Mouse (Mus musculus) hindbrain, embryonic 10.5 days (tissue): Measurements from ENCODE around the gene Gucd1. TPM values are rescaled to one million over a fixed set of nuclear protein-coding genes. Genes with fewer than 3 reads are reported as not detected.

Experiments
- DNase-seq: peaks from one replicate; pipeline ENCODE4 v3.0.0-alpha.2; 2017; ENCODE audit warnings: low spot score
- H3K27ac ChIP-seq: fragments of 300-500 bp; sonication (generic); 2 replicates; pipeline ENCODE4 v1.5.1; 2016; ENCODE audit warnings: mild to moderate bottlenecking, moderate library complexity
- H3K27me3 ChIP-seq: fragments of 300-500 bp; sonication (generic); 2 replicates; pipeline ENCODE4 v1.6.1; 2016; ENCODE audit warnings: mild to moderate bottlenecking; ENCODE audit not compliant: poor library complexity, insufficient read depth, severe bottlenecking
- H3K36me3 ChIP-seq: fragments of 300-500 bp; sonication (generic); 2 replicates; pipeline ENCODE4 v1.6.1; 2016; ENCODE audit warnings: mild to moderate bottlenecking, moderate library complexity
- H3K4me1 ChIP-seq: fragments of 300-500 bp; sonication (generic); replicated peaks from 2 replicates; pipeline ENCODE4 v1.6.1; 2016; ENCODE audit warnings: mild to moderate bottlenecking
- H3K4me3 ChIP-seq: fragments of 300-500 bp; sonication (generic); 2 replicates; pipeline ENCODE4 v1.5.1; 2016; ENCODE audit warnings: mild to moderate bottlenecking, moderate library complexity
- H3K9me3 ChIP-seq: fragments of 300-500 bp; sonication (generic); 2 replicates; pipeline ENCODE4 v1.6.1; 2016; ENCODE audit warnings: mild to moderate bottlenecking, moderate library complexity
- WGBS: fragments of 180-500 bp; shearing (Covaris S2); methylation state at CpG from one replicate; pipeline ENCODE4 v1.1.7; 2016; 5-methylcytosine and 5-hydroxymethylcytosine counted together
- polyA plus RNA-seq: library from polyadenylated mRNA; unstranded; fragments of >200 nt; fragmentation: Nextera tagmentation; extraction: Ambion mirVana; gene quantifications from 2 replicates; pipeline ENCODE4 v1.2.1, GENCODE M21; 2016

Gene Gucd1
- polyA plus RNA-seq, 1 experiment from 2014 or later = 32.5 TPM

DNA sequence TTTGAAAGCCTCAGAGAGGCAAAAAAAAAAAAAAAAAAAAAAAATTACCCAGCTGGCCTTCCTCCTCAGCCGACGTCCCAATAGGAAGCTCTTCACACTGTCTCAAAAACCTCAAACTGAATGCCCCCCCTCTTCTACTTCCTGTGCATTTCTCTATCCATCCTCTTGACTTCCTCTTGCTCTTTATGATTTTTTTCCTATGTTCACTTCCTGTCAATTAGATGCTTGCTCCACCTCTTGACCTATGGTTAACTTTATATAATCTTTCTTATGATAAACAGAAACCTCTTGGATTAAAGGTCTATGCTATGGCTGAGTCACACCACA, 25.9 kb downstream of the Gucd1 start:
- WGBS = 85% methylated on average over 2 of the region's 2 CpGs
- Histone ChIP-seq H3K27me3 (no peaks in the 10 kb centered on the region), H3K9me3 (no peaks in the 10 kb centered on the region), H3K4me1 (no peaks in the 10 kb centered on the region), H3K36me3 (no peaks in the 10 kb centered on the region), H3K27ac (no peak overlapping the region), H3K4me3 (no peak overlapping the region)
- DNase-seq = no peak

- no peaks in the 10 kb centered on the region for H3K9me3 ChIP-seq
- 91% methylated on average over 3 of the region's 3 CpGs for WGBS
- no peaks in the 10 kb centered on the region for H3K36me3 ChIP-seq
These were observed 26.4 kb downstream of the Gucd1 start for GRCm38 (mm10) chr10:75491234-75491935.

GRCm38 (mm10) chr10:75490731-75491130, 27.0 kb downstream of the Gucd1 start:
- DNase-seq = no peak
- no peaks in the 10 kb centered on the region for H3K9me3 ChIP-seq
- no peak overlapping the region for H3K27ac ChIP-seq
- no peaks in the 10 kb centered on the region for H3K4me1 ChIP-seq
- WGBS = 90% methylated on average over 2 of the region's 2 CpGs
- no peaks in the 10 kb centered on the region for H3K27me3 ChIP-seq
- no peak overlapping the region for H3K4me3 ChIP-seq
- no peaks in the 10 kb centered on the region for H3K36me3 ChIP-seq

More at GRCm38 (mm10) chr10:75491234-75491935, 26.4 kb downstream of the Gucd1 start:
- DNase-seq = no peak
- H3K27me3 ChIP-seq = no peaks in the 10 kb centered on the region
- no peak overlapping the region for H3K4me3 ChIP-seq
- no peak overlapping the region for H3K27ac ChIP-seq
- H3K4me1 ChIP-seq = no peaks in the 10 kb centered on the region

GRCm38 (mm10) chr10:75489522-75489921, 28.2 kb downstream of the Gucd1 start:
- DNase-seq = no peak
- Histone ChIP-seq H3K27ac (no peak overlapping the region), H3K36me3 (no peaks in the 10 kb centered on the region), H3K4me1 (no peaks in the 10 kb centered on the region), H3K4me3 (no peak overlapping the region), H3K27me3 (no peaks in the 10 kb centered on the region), H3K9me3 (no peaks in the 10 kb centered on the region)
- 77% methylated on average over 2 of the region's 2 CpGs for WGBS

DNA sequence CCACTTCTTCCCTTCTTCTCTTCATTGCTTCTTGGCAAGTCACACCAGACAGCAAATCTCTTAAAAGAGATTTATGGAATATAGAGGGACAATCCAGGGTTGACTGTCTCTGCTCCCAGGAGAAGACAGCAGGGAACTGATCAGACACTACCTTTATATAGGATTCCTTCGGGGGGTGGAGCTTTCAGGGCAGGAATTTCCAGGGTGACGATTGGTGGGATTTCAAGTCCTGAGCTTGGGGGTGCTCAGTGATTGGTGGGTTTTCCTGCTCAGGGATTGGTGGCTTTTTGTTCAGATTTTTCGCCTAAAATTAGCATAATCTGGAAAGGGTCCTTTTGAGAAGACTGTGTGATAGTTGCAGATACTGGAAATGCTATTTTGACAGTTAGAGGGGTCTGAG, 30.6 kb downstream of the Gucd1 start:
- no peak overlapping the region for H3K27ac ChIP-seq
- no peaks in the 10 kb centered on the region for H3K9me3 ChIP-seq
- no peaks in the 10 kb centered on the region for H3K4me1 ChIP-seq
- H3K4me3 ChIP-seq = no peak overlapping the region
- no peaks in the 10 kb centered on the region for H3K27me3 ChIP-seq
- DNase-seq = no peak
- WGBS = 73% methylated on average over 3 of the region's 3 CpGs
- H3K36me3 ChIP-seq = no peaks in the 10 kb centered on the region

DNA sequence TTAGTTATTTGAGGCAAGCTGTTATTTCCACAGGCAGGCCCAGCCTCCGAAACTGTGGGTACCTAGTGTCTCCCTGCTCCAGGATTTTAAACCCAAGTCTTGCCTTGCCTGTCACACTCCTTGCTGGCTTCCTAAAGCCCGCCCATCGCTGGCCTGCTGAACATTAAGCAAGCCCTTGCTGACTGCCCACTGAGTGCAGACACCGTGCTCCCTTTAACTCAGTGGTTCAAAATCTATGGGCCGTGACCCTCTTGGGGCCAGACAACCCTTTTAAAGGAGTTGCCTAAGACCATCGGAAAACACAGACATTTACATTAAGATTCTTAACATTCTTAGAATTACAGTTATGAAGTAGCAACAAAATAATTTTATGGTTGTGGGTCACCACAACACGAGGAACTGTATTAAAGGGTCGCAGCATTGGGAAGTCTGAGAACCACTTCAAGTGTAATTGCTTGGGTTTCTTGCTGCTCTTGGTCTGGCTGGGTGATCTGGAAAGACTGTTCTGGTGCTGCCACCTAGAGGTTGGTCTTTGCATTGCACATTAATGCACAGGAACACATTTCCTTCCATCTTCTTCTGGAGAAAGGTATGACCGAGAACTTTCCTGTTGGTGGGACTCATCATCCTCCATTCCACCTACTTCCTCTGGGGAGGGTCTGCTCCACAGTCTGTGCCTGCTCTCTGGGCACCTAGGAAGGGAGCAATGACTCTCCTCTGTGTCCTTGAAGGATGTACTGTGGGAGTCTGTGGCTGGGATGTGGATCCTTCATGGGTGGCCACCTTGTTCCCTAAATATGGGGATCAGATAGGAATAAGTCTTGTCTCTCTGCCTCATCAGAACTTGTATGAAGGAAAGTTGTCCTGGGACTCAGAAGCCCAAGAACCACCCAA, 31.4 kb downstream of the Gucd1 start:
- Histone ChIP-seq H3K4me1 (no peaks in the 10 kb centered on the region), H3K27ac (no peak overlapping the region), H3K4me3 (no peak overlapping the region), H3K27me3 (no peaks in the 10 kb centered on the region), H3K9me3 (no peaks in the 10 kb centered on the region), H3K36me3 (no peaks in the 10 kb centered on the region)
- peak; percentile 75 for DNase-seq
- 52% methylated on average over 9 of the region's 9 CpGs for WGBS

- Histone ChIP-seq H3K27me3 (no peaks in the 10 kb centered on the region), H3K9me3 (no peaks in the 10 kb centered on the region), H3K4me3 (no peak overlapping the region), H3K27ac (no peak overlapping the region), H3K36me3 (no peaks in the 10 kb centered on the region), H3K4me1 (no peaks in the 10 kb centered on the region)
- no peak for DNase-seq
- WGBS = 84% methylated on average over 6 of the region's 6 CpGs
These were observed 33.0 kb downstream of the Gucd1 start for GRCm38 (mm10) chr10:75484767-75485166.

- 95% methylated on average over 6 of the region's 6 CpGs for WGBS
These were observed 33.7 kb downstream of the Gucd1 start for GRCm38 (mm10) chr10:75484066-75484465.

DNA sequence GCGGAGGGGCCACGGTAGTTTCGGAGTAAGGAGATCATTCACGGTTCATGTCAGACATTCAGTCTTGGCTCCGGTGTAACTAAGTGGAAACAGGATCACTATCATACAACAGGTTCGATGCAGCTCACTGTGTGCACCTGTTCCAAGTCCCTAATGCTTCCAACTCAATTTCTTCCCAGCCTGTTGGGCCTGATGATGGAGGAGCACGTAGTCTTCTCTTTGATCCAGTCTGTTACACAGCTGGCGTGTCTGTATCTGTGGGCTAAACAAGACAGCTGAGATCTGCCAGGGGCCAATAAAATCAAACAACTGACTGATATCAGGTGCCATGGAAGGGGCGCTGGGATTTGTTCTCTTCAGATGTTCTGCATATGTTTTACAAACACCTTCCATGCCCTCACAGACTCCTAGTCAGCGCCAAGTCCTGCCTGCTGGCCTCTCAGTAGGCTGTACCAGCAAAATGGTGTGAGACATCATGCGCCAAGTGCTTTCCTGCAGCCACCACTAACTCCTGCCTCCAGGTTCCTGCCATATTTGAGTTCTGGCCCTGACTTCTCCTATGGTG, 34.8 kb downstream of the Gucd1 start:
- Histone ChIP-seq H3K27ac (no peak overlapping the region), H3K4me3 (no peak overlapping the region)
- 92% methylated on average over 11 of the region's 11 CpGs for WGBS

More at GRCm38 (mm10) chr10:75484066-75484465, 33.7 kb downstream of the Gucd1 start:
- Histone ChIP-seq H3K27ac (no peak overlapping the region), H3K27me3 (no peaks in the 10 kb centered on the region), H3K36me3 (no peaks in the 10 kb centered on the region), H3K4me1 (no peaks in the 10 kb centered on the region), H3K4me3 (no peak overlapping the region), H3K9me3 (no peaks in the 10 kb centered on the region)
- DNase-seq = no peak

GRCm38 (mm10) chr10:75482271-75482670, 35.5 kb downstream of the Gucd1 start:
- Histone ChIP-seq H3K27me3 (no peaks in the 10 kb centered on the region), H3K4me1 (no peaks in the 10 kb centered on the region), H3K9me3 (no peaks in the 10 kb centered on the region), H3K27ac (no peak overlapping the region), H3K4me3 (no peak overlapping the region), H3K36me3 (no peaks in the 10 kb centered on the region)
- WGBS = 89% methylated on average over 5 of the region's 5 CpGs
- DNase-seq = no peak

More for the DNA sequence above, 34.8 kb downstream of the Gucd1 start:
- Histone ChIP-seq H3K4me1 (no peaks in the 10 kb centered on the region), H3K9me3 (no peaks in the 10 kb centered on the region), H3K27me3 (no peaks in the 10 kb centered on the region), H3K36me3 (no peaks in the 10 kb centered on the region)
- DNase-seq = no peak

DNA sequence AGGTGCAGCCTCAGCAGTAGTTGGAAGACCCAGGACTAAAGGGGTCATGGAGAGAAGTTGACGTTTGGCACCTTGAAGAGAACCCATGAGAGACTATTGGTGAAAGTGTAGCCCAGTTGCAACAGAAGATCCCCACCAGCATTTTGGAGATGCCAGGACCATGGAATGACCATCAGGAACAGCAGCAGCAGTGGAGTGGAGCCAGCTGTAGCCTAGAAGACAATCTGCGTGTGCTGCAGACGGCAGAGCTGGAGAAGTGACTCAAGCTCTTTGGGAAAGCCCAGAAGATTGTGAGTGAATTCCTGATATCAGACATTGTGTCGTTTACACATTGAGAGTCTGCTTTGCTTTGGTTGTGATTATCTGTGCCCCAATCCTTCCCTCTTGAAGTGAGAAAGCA, 36.1 kb downstream of the Gucd1 start:
- WGBS = 82% methylated on average over 4 of the region's 4 CpGs

DNA sequence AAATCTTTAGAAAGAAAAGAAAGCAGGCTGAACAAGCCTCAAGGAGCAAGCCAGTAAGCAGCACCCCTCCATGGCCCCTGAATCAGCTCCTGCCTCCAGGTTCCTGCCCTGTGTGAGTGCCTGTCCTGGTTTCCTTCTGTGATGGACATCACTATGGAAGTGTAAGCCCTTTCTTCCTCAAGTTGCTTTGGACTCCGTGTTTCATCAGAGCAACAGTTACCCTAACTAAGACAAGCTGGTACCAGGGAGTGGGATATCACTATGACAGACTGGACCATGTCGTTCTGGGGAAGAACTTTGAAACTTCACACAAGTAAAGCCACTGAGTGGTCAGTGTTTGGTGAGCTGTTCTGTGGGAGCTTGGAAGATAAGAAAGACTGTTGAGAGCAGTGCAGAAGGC, 37.8 kb downstream of the Gucd1 start:
- 89% methylated on average over 2 of the region's 2 CpGs for WGBS
- H3K4me3 ChIP-seq = no peak overlapping the region
- no peaks in the 10 kb centered on the region for H3K9me3 ChIP-seq
- DNase-seq = no peak
- peaks cover 2% of the 10 kb centered on the region for H3K4me1 ChIP-seq
- no peak overlapping the region for H3K27ac ChIP-seq
- no peaks in the 10 kb centered on the region for H3K27me3 ChIP-seq
- no peaks in the 10 kb centered on the region for H3K36me3 ChIP-seq

More for the DNA sequence above, 36.1 kb downstream of the Gucd1 start:
- H3K27me3 ChIP-seq = no peaks in the 10 kb centered on the region
- H3K36me3 ChIP-seq = no peaks in the 10 kb centered on the region
- no peak for DNase-seq
- no peak overlapping the region for H3K27ac ChIP-seq
- no peaks in the 10 kb centered on the region for H3K9me3 ChIP-seq
- H3K4me1 ChIP-seq = no peaks in the 10 kb centered on the region
- no peak overlapping the region for H3K4me3 ChIP-seq

DNA sequence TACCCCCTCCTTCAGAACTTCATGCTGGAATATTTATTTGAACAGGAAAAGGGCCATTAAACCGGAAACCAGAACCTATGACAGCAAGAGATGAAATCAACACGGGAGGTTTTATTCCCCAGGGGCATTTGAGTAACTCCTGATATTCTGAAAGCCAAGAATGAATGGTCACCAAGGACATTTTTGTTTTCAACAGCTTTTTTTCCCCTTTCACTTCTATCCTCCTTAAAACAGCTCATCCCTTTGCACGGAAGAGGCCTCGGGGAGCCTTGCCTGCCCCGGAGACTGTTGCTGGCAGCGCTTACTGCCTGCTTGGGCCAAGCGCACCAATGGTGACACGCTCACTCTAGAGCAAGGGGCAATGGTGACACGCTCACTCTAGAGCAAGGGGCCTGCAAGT, 40.7 kb downstream of the Gucd1 start:
- Histone ChIP-seq H3K36me3 (no peaks in the 10 kb centered on the region), H3K9me3 (no peaks in the 10 kb centered on the region), H3K27me3 (no peaks in the 10 kb centered on the region), H3K4me3 (no peak overlapping the region), H3K4me1 (peaks cover 10% of the 10 kb centered on the region), H3K27ac (no peak overlapping the region)
- no peak for DNase-seq
- WGBS = 82% methylated on average over 9 of the region's 9 CpGs
